Mouse (Mus musculus) neural tube, embryonic 10.5 days (tissue): ENCODE results near the gene Pld1.

Experiments used
- DNase-seq: peaks from one replicate; pipeline ENCODE4 v3.0.0-alpha.2; 2017; ENCODE audit warnings: low spot score; ENCODE audit errors: extremely low spot score

The Pld1 gene

GRCm38 (mm10) chr3:27987891-27988536 lies 49.5 kb downstream of the Pld1 start:
- DNase-seq: no peak

- DNase-seq: no peak
These were observed 52.7 kb downstream of the Pld1 start for GRCm38 (mm10) chr3:27991100-27991703.

GRCm38 (mm10) chr3:27994175-27994990 lies 55.9 kb downstream of the Pld1 start:
- no peak for DNase-seq

- DNase-seq: no peak
These were observed 65.8 kb downstream of the Pld1 start for GRCm38 (mm10) chr3:28004321-28004720.

- no peak for DNase-seq
These were observed 69.2 kb downstream of the Pld1 start for GRCm38 (mm10) chr3:28007684-28008083.

- DNase-seq: no peak
These were observed 69.9 kb downstream of the Pld1 start for GRCm38 (mm10) chr3:28008369-28008768.

- DNase-seq: no peak
These were observed 73.7 kb downstream of the Pld1 start for GRCm38 (mm10) chr3:28012177-28012576.

- DNase-seq: no peak
These were observed 74.9 kb downstream of the Pld1 start for GRCm38 (mm10) chr3:28013441-28013840.

- DNase-seq: no peak
These were observed 78.5 kb downstream of the Pld1 start for GRCm38 (mm10) chr3:28017002-28017401.

- no peak for DNase-seq
These were observed 81.2 kb downstream of the Pld1 start for GRCm38 (mm10) chr3:28019727-28020126.

GRCm38 (mm10) chr3:28020404-28020803 lies 81.9 kb downstream of the Pld1 start:
- DNase-seq: no peak

GRCm38 (mm10) chr3:28022191-28022590 lies 83.7 kb downstream of the Pld1 start:
- DNase-seq: no peak

- no peak for DNase-seq
These were observed 88.4 kb downstream of the Pld1 start for GRCm38 (mm10) chr3:28026876-28027275.

GRCm38 (mm10) chr3:28028456-28028855 lies 90.0 kb downstream of the Pld1 start:
- DNase-seq: no peak

- DNase-seq: no peak
These were observed 92.4 kb downstream of the Pld1 start for GRCm38 (mm10) chr3:28030860-28031259.

- DNase-seq: no peak
These were observed 93.2 kb downstream of the Pld1 start for GRCm38 (mm10) chr3:28031643-28032243.

- no peak for DNase-seq
These were observed 95.4 kb downstream of the Pld1 start for GRCm38 (mm10) chr3:28033898-28034297.

- no peak for DNase-seq
These were observed 96.3 kb downstream of the Pld1 start for GRCm38 (mm10) chr3:28034707-28035333.

GRCm38 (mm10) chr3:28037320-28037932 lies 98.9 kb downstream of the Pld1 start:
- no peak for DNase-seq

- DNase-seq: no peak
These were observed 99.6 kb downstream of the Pld1 start for GRCm38 (mm10) chr3:28038106-28038505.

GRCm38 (mm10) chr3:28039760-28040159 lies 101.3 kb downstream of the Pld1 start:
- DNase-seq: no peak
